Mouse (Mus musculus) liver, adult (tissue): Measurements from ENCODE around the gene Rab40c.

ENCODE experiments used
- GATA4 ChIP-seq: IDR thresholded peaks from 2 replicates; pipeline ENCODE4 v1.6.1; 2014; ENCODE audit warnings: mild to moderate bottlenecking, low read length; ENCODE audit not compliant: insufficient replicate concordance

The Rab40c gene

DNA sequence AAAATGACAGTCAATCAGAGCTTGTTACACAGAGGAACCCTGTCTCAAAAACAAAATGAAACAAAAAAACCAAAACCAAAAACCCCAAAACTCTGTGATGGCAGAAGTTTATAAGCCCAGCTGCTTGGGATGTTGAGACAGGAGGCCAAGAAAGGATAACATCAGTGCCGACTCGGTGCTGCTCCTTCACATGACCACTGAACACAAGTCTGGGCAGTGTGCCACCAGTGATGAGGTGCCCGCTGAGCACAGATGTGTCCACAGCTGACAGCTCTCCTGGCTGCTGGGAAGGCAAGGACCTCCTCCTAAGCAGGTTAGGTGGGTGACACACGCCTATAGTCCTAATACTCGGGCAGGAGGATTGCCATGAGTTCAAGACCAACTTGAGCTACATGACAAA, 2.6 kb upstream of the Rab40c start:
- TF ChIP-seq GATA4 = no peak

DNA sequence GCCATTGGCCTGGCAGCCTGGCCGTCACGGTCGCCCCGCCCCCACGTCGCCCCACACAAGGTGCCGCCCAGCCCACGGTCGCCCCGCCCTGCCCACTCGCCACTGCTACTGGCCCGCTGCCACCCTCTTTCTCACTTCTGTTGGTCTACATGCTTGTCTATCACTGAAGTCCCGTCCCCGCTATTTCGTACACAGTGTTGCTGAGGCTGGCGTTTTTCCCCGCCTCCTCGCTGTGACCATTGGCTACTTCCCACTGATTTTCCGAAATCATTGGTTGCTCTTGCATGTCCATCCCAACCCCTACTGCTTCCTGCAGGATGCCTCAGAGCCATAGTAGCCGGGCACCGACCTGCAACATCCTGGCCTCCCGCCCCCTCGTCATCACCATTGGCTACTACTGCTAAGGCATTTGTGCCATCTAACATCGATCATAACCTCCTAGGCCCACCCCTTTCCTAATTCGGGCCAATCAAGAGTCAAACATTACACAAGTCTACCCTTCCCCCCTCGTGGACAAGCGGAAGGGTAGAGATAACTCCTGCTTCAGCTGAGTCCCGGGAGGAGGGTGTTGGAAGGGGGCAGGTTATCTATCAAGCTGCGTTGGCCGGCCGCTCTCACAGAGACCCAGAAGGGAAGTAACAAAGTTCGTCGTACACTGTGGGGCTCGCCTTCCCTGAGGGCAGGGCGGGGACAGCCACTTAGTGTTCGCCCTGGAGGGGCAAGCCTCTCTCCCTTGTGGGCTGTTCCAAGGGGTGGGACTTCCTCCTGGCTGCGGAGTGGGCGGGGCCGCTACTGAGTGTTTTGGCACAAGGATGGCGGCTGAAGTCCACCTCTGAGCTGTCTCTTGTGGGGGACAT, 487 bp upstream of the Rab40c start:
- peak; percentile 97 for TF ChIP-seq GATA4

DNA sequence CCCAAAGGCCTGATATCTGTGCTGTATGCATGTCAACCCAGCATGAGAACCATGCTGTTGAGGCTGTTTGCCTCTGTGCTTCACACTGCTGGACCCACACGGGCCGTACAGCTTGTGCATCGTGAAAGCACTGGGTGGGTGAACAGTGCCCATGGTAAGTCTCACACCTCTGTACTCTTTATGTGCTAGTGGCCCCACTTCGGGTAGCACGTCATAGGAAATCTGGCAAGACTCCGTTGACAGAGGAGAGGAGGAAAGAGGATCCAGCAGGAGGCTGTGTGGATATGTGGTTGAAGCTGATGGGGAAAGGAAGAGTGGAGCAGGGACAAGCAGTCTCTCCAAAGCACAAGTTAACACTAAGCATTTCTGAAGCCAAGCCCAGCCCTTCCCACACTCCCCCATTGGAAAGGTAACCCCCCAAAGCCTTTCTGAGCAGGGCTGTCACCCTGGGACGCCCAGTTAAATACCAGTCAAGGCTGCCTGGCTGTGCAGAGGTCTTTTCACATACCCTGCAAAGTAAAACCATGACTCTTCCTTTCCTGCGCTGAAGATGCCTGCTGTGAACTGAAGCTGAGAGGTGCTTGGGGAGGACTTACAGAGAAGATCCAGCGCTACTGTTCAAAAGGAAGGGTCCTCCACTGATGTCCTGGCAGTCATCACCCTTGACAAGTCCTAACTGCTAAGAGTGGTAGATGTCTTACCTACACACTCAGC, 1.3 kb downstream of the Rab40c start:
- TF ChIP-seq GATA4 = no peak

DNA sequence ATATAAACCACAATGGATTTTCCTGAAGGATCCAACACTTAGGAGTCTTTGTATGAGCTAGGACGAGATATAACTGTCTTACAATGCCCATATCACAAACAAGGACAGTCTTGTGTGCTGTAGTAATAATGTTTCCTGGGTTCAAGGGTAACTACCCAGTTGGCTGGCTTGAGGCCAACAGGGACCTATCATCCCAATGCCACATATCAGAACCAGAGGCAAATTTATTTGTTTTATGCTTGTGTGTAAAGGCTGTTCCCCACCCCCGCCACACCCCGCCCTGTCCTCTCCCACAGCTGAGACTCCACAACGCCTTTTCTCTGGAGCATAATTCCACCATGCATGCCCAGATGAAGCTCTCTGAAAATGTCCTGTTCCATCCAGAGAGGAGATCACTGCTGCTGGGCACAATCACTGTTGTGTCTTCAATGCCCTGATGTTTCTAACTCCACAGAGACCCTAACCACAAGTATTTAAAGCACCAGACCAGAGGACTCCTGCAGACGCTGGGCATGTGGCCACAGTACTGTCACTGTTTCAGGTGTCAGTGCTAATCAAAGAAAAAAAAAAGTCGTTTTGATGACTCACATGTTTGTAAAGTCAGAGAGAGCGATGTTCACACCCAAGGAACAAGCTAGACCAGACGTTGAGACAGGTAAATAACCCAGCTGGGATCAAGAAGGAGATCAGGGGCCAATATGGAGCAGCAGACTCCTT, 2.4 kb downstream of the Rab40c start:
- TF ChIP-seq GATA4 = no peak

DNA sequence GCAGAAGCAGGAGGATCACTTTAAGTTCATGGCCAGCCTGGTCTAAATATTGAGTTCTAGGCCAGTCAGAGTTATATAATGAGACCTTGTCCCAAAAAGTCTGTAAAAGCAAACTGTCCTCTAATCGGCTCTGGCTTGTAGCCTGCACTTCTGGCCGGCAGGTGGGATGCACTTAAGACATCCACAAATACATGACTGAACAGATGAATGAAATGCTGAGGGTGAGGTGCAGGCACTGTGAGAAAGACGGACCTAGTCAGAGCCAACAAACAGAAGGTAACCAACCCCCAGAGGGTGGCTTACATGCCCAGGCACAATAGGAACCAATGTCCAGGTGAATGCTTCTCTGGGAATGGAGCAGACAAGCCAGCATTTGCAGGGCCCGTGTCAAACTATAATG, 5.2 kb downstream of the Rab40c start:
- TF ChIP-seq GATA4 = no peak

DNA sequence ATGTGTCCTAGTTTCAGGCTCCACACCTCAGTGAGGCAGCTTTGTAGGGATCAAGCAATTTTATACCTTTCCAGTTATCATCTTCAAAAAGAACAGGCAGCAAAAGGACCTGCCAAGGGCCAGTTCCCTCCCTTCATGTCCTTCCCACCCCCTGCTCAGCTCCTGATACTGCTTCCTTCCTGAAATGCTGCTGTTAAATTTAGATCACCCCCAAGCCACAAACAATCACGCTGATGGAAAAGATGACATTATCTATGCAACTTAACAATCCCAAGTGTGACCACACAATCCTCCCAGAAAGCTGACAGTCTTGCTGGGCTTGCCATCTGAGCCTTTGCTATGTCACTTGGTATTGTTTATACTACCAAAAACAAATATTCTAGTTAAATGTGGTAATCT, 5.7 kb downstream of the Rab40c start:
- peak; percentile 55 for TF ChIP-seq GATA4

DNA sequence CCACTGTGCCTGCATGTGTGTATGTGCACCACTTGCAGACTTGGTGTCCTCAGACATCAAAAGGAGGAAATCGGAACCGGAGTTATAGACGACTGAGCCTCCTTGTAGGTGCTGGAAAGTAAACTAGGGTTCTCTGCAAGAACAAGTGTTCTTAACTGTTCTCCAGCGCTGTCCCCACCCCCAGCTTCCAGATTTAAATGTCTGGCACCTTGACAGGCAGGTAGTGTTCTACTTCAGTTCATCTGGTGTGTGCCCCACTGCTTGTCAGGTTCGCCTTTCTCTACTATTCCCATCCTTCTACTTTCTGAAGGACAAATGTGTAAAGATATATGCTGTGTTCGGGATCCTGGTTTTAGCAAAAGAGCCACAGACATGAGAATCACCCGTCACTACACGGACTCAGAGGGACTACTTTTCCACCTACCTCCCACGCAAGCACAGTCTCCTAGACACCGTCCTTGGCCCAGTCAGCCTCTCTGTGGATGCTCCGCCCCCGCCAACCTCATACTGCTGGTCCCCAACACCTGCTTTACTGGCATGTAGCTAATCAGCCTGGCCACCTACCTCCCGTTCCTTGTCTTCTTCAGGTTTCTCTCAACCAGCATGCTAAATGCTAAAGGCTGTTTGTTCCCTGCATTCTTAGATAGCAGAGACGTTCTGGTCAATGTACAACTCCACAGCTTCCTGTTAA, 6.2 kb downstream of the Rab40c start:
- no peak for TF ChIP-seq GATA4

DNA sequence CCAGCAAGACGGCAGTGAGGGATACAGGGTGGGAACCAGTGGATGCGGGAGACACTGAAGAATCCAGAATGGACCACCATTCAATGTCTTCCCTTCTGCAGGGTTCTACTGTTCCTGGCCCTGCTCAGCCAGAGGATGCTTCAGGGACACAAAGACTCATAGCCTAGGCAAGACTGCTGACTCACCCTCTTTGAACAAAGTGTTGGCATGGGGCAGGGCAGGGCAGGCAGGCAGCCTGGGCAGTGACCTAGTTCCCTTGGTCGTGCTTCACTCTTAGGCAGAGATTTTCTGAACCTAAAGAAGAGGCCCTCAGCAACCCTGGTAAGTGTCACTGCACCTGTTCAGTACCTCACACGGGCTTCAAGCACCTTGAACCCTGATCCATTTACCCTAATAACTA, 7.7 kb downstream of the Rab40c start:
- TF ChIP-seq GATA4 = no peak

DNA sequence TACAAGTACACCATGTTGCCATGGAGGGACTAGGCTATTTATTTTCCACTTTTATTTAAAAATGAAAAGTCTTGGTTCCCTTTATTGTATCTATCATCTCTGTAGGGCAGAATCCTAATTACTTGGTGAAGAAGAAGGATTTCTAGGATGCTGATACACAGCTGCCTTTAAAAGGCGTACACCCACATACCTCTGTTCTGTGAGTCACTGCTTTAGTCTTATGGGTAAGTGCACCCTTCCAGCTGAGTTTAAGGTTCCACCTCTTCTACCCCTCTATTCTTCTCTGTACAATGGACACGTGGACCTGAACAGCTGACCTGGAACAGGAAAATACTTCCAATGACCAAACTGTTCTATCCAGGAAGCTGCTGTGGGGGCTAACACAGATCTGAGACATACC, 11.9 kb downstream of the Rab40c start:
- no peak for TF ChIP-seq GATA4

DNA sequence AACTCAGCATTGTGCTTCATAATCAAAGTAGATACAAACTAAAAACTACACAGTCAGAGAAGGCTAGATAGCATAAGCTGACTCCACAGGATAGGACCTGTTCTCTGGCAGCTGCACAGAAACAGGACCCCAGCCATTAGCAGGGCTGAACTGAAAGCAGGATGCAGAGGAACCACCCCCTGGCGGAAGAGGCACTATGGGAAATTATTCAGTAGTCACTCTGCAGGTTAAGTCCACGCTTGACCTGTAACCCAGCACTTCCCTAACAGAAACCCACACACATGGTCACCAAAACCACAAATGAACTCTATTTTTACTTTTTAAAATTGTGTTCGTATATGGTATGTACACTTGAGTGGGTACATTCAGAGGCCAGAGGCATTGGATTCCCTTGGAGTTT, 16.5 kb downstream of the Rab40c start:
- TF ChIP-seq GATA4 = no peak

DNA sequence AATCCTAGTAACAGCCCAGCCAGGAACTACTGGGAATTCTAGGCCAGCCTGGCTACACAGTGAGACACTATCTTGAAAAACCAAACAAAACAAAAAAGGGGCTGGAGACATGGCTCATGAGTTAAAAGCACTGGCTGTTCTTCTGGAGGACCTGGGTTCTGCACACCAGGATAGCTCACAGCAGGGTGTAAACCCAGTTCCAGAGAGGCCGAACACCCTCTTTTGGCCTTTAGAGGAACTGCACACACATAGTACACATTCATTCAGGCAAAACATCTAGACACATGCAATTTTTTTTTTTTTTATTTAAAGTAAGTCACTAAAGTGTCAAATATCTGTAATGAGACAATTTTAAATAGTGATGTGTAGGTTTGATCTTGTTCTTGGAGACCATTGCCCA, 19.3 kb downstream of the Rab40c start:
- TF ChIP-seq GATA4 = no peak

DNA sequence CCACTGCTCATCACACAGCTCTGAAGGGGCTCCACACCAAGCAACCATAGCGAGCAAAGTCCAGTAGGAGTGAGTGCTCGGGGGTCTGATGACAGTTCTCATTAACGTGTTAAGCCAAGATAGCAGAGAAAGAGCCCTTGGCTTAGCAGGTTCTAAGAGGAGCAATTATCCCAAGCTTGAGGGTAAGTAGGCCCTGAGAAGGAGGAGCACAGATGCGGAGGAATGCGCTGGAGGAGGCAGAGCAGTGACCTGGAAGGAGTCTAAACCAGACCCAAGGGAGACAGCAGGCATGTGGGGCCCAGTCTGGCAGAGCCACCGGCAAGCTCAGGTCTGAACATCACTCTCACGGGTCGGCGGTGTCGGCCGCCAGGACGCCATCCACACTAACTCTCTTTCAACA, 23.6 kb downstream of the Rab40c start:
- no peak for TF ChIP-seq GATA4

DNA sequence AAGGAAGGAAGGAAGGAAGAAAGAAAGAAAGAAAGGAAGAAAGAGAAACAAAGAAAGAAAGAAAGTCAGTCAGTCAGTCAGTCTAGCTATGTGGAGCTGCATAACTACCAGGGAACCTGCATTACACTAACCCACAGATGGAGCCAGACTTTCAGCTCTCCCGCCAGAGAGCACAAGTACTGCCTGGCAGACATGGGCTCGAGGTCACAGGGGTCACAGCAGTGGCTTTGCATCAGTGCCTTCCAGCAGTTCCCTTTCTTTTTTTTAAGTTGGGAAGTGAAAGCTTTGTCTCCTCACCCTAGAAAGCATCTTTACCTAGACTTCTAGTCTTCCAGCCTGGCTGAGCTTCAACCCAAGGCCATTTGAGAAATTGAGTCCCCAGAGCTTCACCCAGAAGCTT, 24.1 kb downstream of the Rab40c start:
- no peak for TF ChIP-seq GATA4

DNA sequence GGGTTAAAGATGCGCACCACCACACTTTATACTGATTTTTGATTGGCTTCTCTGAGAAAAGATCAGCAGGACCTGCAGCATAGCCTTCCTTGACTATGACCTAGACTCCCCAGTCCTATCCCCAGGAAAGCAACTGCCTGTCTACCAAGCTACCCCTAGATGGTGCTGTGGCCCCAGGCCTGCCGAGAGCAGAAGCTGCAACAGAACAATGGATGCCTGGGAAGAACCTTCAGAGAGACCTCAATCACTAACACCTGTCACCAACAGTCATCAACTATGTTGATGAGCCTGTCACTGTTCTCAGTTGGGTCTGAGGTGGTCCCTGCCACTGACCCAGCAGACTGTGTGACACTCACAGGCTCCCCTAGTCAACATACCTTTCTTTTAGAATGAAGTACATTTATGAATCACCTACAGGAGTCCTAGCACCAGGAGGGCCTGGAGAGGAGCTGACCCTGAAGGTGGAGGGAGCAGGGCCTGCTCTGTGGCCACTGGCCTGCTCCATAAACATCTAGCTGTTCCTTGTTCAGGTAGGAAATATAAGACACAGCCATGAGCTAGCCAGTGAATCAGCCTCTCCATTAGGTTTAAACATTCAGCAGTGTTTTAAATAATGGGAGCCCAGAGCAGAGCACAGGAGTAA, 25.4 kb downstream of the Rab40c start:
- no peak for TF ChIP-seq GATA4

DNA sequence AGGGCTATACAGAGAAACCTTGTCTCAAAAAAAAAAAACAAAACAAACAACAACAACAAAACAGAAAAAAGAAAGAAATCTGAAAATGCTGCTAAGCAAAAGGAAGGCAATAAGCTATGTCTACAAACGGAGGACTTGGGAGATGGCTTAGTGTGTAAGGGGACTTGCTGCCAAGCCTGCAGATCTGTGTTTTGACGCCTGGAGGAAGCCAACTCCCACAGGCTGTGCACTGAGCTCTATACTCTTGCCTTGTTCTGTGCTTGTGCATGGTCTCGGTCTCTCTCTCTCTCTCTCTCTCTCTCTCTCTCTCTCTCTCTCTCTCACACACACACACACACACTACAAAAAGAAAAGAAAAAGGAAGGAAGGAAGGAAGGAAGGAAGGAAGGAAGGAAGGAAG, 30.7 kb downstream of the Rab40c start:
- no peak for TF ChIP-seq GATA4
